In the genomic region with DNA sequence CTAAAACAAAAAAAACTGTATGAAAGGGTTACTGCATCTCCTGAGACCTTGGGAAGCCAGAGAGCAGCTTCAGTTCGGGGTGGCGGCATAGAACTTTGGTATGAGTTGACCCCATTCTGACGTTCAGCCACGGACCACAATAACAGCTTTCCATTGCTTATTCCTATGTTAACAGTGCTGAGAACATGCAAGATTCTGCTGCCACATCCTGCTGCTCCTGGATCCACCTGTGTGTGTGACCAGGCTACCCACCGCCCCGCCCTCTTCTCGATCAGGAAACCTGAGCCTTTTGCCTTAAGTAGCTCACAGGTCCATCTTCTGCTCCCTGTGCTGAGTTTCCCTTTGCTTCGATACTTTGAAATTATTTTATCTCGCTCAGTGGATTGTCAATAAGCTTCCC, we compare ENCODE assay signal across 37 mouse cellular contexts. TPM values are rescaled to one million over a fixed set of nuclear protein-coding genes. Genes with fewer than 3 reads are reported as not detected.
"Had no signal": no experiment of that assay in that cellular context is flagged by ENCODE, and none has a peak within 500 bp of the region (broad histone marks: within the 10 kb centered on the region; RNA-seq: fewer than 3 reads in every experiment).

No protein-coding gene starts in this region.

- H3K4me3 ChIP-seq: embryonic facial prominence, embryonic 10.5 days; embryonic facial prominence, embryonic 12.5 days; embryonic facial prominence, embryonic 13.5 days; embryonic facial prominence, embryonic 15.5 days; erythroblast, embryonic 14.5 days; forebrain, embryonic 10.5 days; forebrain, embryonic 12.5 days; forebrain, embryonic 13.5 days; forebrain, embryonic 15.5 days; gastrocnemius, adult 2 months had no signal

- DNase-seq: cerebellum, adult 2 months; cerebellum, adult 8-10 months; cerebellum, adult 9-10 months; cerebellum, adult 9-11 months; cerebellum, postnatal 10 days; cerebellum, postnatal 14 days; cerebellum, postnatal 25 days; cerebellum, postnatal 36 days; embryo, embryonic 11 days; forebrain, postnatal 0 days; gastrocnemius, adult 2 months; gastrocnemius, postnatal 10 days; gastrocnemius, postnatal 14 days; gastrocnemius, postnatal 25 days; gastrocnemius, postnatal 36 days; heart, adult 18-20 months had no signal

- H3K27ac ChIP-seq: embryonic facial prominence, embryonic 10.5 days; embryonic facial prominence, embryonic 12.5 days; embryonic facial prominence, embryonic 13.5 days; embryonic facial prominence, embryonic 15.5 days; forebrain, embryonic 10.5 days; forebrain, embryonic 12.5 days; forebrain, embryonic 13.5 days; forebrain, embryonic 15.5 days; gastrocnemius, adult 2 months had no signal

- H3K9me3 ChIP-seq: embryonic facial prominence, embryonic 10.5 days; embryonic facial prominence, embryonic 12.5 days; embryonic facial prominence, embryonic 13.5 days; embryonic facial prominence, embryonic 15.5 days; forebrain, embryonic 10.5 days; forebrain, embryonic 12.5 days; forebrain, embryonic 13.5 days; forebrain, embryonic 15.5 days had no signal

- H3K9ac ChIP-seq: embryonic facial prominence, embryonic 12.5 days; embryonic facial prominence, embryonic 13.5 days; embryonic facial prominence, embryonic 15.5 days; forebrain, embryonic 12.5 days; forebrain, embryonic 13.5 days; forebrain, embryonic 15.5 days; forebrain, postnatal 0 days had no signal

- ATAC-seq: forebrain, embryonic 13.5 days; forebrain, embryonic 14.5 days; forebrain, embryonic 15.5 days; forebrain, embryonic 16.5 days; forebrain, postnatal 0 days had no signal

- H3K4me2 ChIP-seq: embryonic facial prominence, embryonic 12.5 days; embryonic facial prominence, embryonic 13.5 days; embryonic facial prominence, embryonic 15.5 days; forebrain, embryonic 12.5 days; forebrain, embryonic 13.5 days; forebrain, embryonic 15.5 days had no signal

- H3K36me3 ChIP-seq: embryonic facial prominence, embryonic 10.5 days; embryonic facial prominence, embryonic 12.5 days; embryonic facial prominence, embryonic 13.5 days; embryonic facial prominence, embryonic 15.5 days; forebrain, embryonic 10.5 days; forebrain, embryonic 12.5 days; forebrain, embryonic 15.5 days had no signal

- H3K27me3 ChIP-seq: embryonic facial prominence, embryonic 12.5 days; embryonic facial prominence, embryonic 13.5 days; embryonic facial prominence, embryonic 15.5 days; forebrain, embryonic 12.5 days; forebrain, embryonic 13.5 days; forebrain, embryonic 15.5 days had no signal

RNA-seq across cellular contexts. Expression of gene Tmem213, which starts 3.1 kb away (rescaled TPM):
- total RNA-seq: common myeloid progenitor, adult 5-6 weeks; forebrain, postnatal 0 days; gastrocnemius, adult 18-20 months; gastrocnemius, adult 2 months; gastrocnemius, adult 8-10 months; gastrocnemius, postnatal 10 days; gastrocnemius, postnatal 14 days; gastrocnemius, postnatal 25 days; gastrocnemius, postnatal 36 days; gastrocnemius, postnatal 4 days; granulocyte monocyte progenitor cell, adult 5-6 weeks; heart, adult 18-20 months; heart, adult 8-10 months had no signal
- polyA plus RNA-seq: cerebellum, adult 2 months; cortical plate, adult 2 months; embryonic facial prominence, embryonic 11.5 days; embryonic facial prominence, embryonic 12.5 days; erythroblast, embryonic 14.5 days; forebrain, embryonic 10.5 days; forebrain, embryonic 11.5 days; forebrain, embryonic 12.5 days; forebrain, embryonic 13.5 days; forebrain, embryonic 14.5 days; forebrain, embryonic 15.5 days; forebrain, embryonic 16.5 days; forebrain, postnatal 0 days; frontal cortex, adult 2 months had no signal

RNA-seq across cellular contexts. Expression of gene Atp6v0a4, which starts 18.5 kb away (rescaled TPM):
- total RNA-seq: granulocyte monocyte progenitor cell, adult 5-6 weeks had no signal
- polyA plus RNA-seq: embryonic facial prominence, embryonic 11.5 days; erythroblast, embryonic 14.5 days; forebrain, embryonic 10.5 days; forebrain, embryonic 11.5 days; forebrain, embryonic 12.5 days; forebrain, embryonic 14.5 days had no signal

RNA-seq across cellular contexts. Expression of gene Svopl, which starts 59.1 kb away (rescaled TPM):
- total RNA-seq: common myeloid progenitor, adult 5-6 weeks; forebrain, postnatal 0 days; gastrocnemius, adult 18-20 months; granulocyte monocyte progenitor cell, adult 5-6 weeks had no signal
- polyA plus RNA-seq: cortical plate, adult 2 months; erythroblast, embryonic 14.5 days had no signal
